ENCODE assay signal across 8 mouse cellular contexts in the genomic region with DNA sequence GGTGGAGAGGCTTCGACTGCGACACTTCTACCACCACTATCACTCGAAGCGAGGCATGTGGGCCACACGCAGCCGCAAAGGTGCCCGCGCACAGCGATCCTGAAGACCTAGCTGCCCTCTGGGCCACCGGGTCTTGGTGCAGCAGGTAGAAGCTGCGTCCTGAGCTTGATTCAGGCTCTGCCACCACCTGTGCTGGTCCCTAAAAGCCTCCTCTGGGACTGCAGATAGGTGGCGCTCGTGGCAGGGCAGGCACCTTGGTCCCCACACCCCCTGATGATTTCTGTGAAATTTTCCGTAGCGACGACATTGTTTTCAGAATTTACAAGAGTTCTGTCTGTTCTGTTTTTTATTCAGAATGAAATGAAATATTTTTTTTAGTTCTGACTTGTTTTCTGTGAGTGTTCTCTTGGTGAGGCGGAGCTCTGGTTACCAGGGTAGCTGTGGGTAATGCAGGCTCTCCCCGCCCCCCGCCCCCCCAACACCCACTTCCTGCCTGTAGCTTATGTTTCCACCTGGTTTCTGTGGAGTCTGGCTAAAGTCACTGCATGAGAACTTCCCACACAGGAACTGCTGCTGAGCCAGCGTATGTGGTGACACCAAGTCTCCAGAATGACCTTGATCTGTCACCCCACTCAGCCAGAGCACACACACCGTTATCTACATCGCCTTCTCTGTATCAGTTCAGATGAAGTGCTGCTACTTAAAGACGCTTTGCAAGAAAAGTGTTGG. TPM values are rescaled to one million over a fixed set of nuclear protein-coding genes. Genes with fewer than 3 reads are reported as not detected.
DNase-seq lines count a peak whose midpoint lies in the region; ATAC-seq and TF ChIP-seq lines count a peak whose summit lies in the region.

No protein-coding gene starts in this region.

- H3K9ac ChIP-seq in intestine, embryonic 16.5 days (ENCODE audit: low read depth, low read length) = no peak overlapping the region
- no peak overlapping the region for H3K9ac ChIP-seq in intestine, embryonic 15.5 days

- peak; percentile 26; the same call in 1 of the 2 replicates for ATAC-seq in intestine, embryonic 16.5 days
- no peak for ATAC-seq in intestine, embryonic 15.5 days

- TF ChIP-seq POLR2A in embryonic fibroblast, embryonic 13.5 days (IDR thresholded peaks at IDR 0.05; ENCODE audit: low read depth, low read length) = no peak
- TF ChIP-seq POLR2A in lung, adult 2 months (IDR thresholded peaks at IDR 0.05; ENCODE audit: borderline replicate concordance, extremely low read depth, low read depth, low read length) = no peak

- no peaks in the 10 kb centered on the region for H3K9me3 ChIP-seq in intestine, embryonic 16.5 days (ENCODE audit: control insufficient read depth, low read length)
- no peaks in the 10 kb centered on the region for H3K9me3 ChIP-seq in intestine, embryonic 15.5 days
- no peaks in the 10 kb centered on the region for H3K9me3 ChIP-seq in E14TG2a.4 (ENCODE audit: low read length)
- H3K9me3 ChIP-seq in midbrain, embryonic 10.5 days (replicated peaks) = no peaks in the 10 kb centered on the region

- WGBS in intestine, embryonic 16.5 days = 28% methylated on average over 23 of the region's 23 CpGs
- WGBS in intestine, embryonic 15.5 days = 34% methylated on average over 23 of the region's 23 CpGs
- WGBS in lung, adult 2 months = 16% methylated on average over 23 of the region's 23 CpGs
- WGBS in midbrain, embryonic 10.5 days = 33% methylated on average over 23 of the region's 23 CpGs

- H3K27me3 ChIP-seq in intestine, embryonic 16.5 days (replicated peaks; ENCODE audit: control insufficient read depth, insufficient read depth, low read length) = peaks cover 12% of the 10 kb centered on the region
- H3K27me3 ChIP-seq in intestine, embryonic 15.5 days (replicated peaks) = peaks cover 15% of the 10 kb centered on the region
- peaks cover 17% of the 10 kb centered on the region for H3K27me3 ChIP-seq in E14TG2a.4 (ENCODE audit: insufficient read depth, low read length)
- peaks cover 41% of the 10 kb centered on the region for H3K27me3 ChIP-seq in midbrain, embryonic 10.5 days (ENCODE audit: low read depth, poor library complexity, severe bottlenecking)

- H3K36me3 ChIP-seq in intestine, embryonic 16.5 days (ENCODE audit: control insufficient read depth, insufficient read depth, low read length) = no peaks in the 10 kb centered on the region
- H3K36me3 ChIP-seq in intestine, embryonic 15.5 days = 0 out of 2 replicates have a peak, but pooled peaks cover 2% of the 10 kb centered on the region
- peaks cover 23% of the 10 kb centered on the region for H3K36me3 ChIP-seq in E14TG2a.4 (ENCODE audit: insufficient read depth, low read length)
- H3K36me3 ChIP-seq in midbrain, embryonic 10.5 days = peaks cover 17% of the 10 kb centered on the region

- no peak overlapping the region for H3K27ac ChIP-seq in intestine, embryonic 16.5 days (ENCODE audit: low read length)
- H3K27ac ChIP-seq in intestine, embryonic 15.5 days = no peak overlapping the region
- no peak overlapping the region for H3K27ac ChIP-seq in embryonic fibroblast, embryonic 13.5 days (ENCODE audit: insufficient read depth, low read length)
- no peak overlapping the region for H3K27ac ChIP-seq in midbrain, embryonic 10.5 days (replicated peaks)

- H3K4me1 ChIP-seq in intestine, embryonic 16.5 days (ENCODE audit: control insufficient read depth, insufficient read depth, low read length) = peaks cover 8% of the 10 kb centered on the region
- H3K4me1 ChIP-seq in intestine, embryonic 15.5 days (replicated peaks) = peaks cover 13% of the 10 kb centered on the region
- peaks cover 61% of the 10 kb centered on the region for H3K4me1 ChIP-seq in E14TG2a.4 (replicated peaks; ENCODE audit: low read depth, low read length)
- H3K4me1 ChIP-seq in embryonic fibroblast, embryonic 13.5 days (ENCODE audit: control insufficient read depth, insufficient read depth, low read length) = no peaks in the 10 kb centered on the region
- H3K4me1 ChIP-seq in lung, adult 2 months (ENCODE audit: control insufficient read depth, insufficient read depth, low read length) = no peaks in the 10 kb centered on the region
- H3K4me1 ChIP-seq in midbrain, embryonic 10.5 days = peaks cover 21% of the 10 kb centered on the region

- H3K4me2 ChIP-seq in intestine, embryonic 16.5 days (ENCODE audit: low read depth, low read length) = no peak overlapping the region
- no peak overlapping the region for H3K4me2 ChIP-seq in intestine, embryonic 15.5 days (replicated peaks)

- no peak for DNase-seq in lung, adult 2 months
- DNase-seq in thymus, postnatal 10 days (ENCODE audit: low spot score in 2 of 2) = peak; percentile 65 to 77
- DNase-seq in cerebellum, adult 8-10 months = no peak
- no peak for DNase-seq in midbrain, embryonic 10.5 days (ENCODE audit: low spot score)

- H3K4me3 ChIP-seq in intestine, embryonic 16.5 days (ENCODE audit: low read length) = no peak overlapping the region
- no peak overlapping the region for H3K4me3 ChIP-seq in intestine, embryonic 15.5 days (replicated peaks)
- H3K4me3 ChIP-seq in E14TG2a.4 (replicated peaks; ENCODE audit: low read length) = peak overlapping the region; percentile 57; the same call in 1 of the 2 replicates
- no peak overlapping the region for H3K4me3 ChIP-seq in embryonic fibroblast, embryonic 13.5 days (ENCODE audit: insufficient read depth, low read length)
- H3K4me3 ChIP-seq in lung, adult 2 months (replicated peaks; ENCODE audit: extremely low read depth, low read depth, low read length) = no peak overlapping the region
- no peak overlapping the region for H3K4me3 ChIP-seq in midbrain, embryonic 10.5 days

- TF ChIP-seq CTCF in E14TG2a.4 (conservative IDR thresholded peaks at IDR 0.05; ENCODE audit: low read length) = peak; percentile 66
- peak; percentile 61; the same call in 1 of the 2 replicates for TF ChIP-seq CTCF in embryonic fibroblast, embryonic 13.5 days (IDR thresholded peaks at IDR 0.05; ENCODE audit: borderline replicate concordance, insufficient read depth, low read length)
- TF ChIP-seq CTCF in lung, adult 2 months (IDR thresholded peaks at IDR 0.05; ENCODE audit: insufficient read depth, low read length) = peak; percentile 74

RNA-seq across cellular contexts. Expression of a gene that starts 5.8 kb away (rescaled TPM):
- polyA plus RNA-seq in intestine, embryonic 16.5 days (2015; fragmentation: Nextera tagmentation; extraction: Ambion mirVana) = 31.3 and 32.4 TPM in 2 replicates
- 24.6 and 26.1 TPM in 2 replicates for polyA plus RNA-seq in intestine, embryonic 15.5 days (2015; fragmentation: Nextera tagmentation; extraction: Ambion mirVana)
- polyA plus RNA-seq in embryonic fibroblast, embryonic 13.5 days (2011; ENCODE audit: insufficient read length, low read depth, missing spikeins) = not detected in 2 replicates
- 23.8 and 47.7 TPM in 2 replicates for polyA plus RNA-seq in lung, adult 2 months (2012; rRNA removed)
- 1.8 and 2.0 TPM in 2 replicates for polyA plus RNA-seq in midbrain, embryonic 10.5 days (2016; fragmentation: Nextera tagmentation; extraction: Ambion mirVana)

RNA-seq across cellular contexts. Expression of a gene that starts 11.3 kb away (rescaled TPM):
- 7.2 and 7.3 TPM in 2 replicates for polyA plus RNA-seq in intestine, embryonic 16.5 days (2015; fragmentation: Nextera tagmentation; extraction: Ambion mirVana)
- polyA plus RNA-seq in intestine, embryonic 15.5 days (2015; fragmentation: Nextera tagmentation; extraction: Ambion mirVana) = 7.9 and 10.7 TPM in 2 replicates
- 0.53 and 1.6 TPM in 2 replicates for polyA plus RNA-seq in embryonic fibroblast, embryonic 13.5 days (2011; ENCODE audit: insufficient read length, low read depth, missing spikeins)
- polyA plus RNA-seq in lung, adult 2 months (2012; rRNA removed) = 0.33 and 0.36 TPM in 2 replicates
- 26.8 and 29.4 TPM in 2 replicates for polyA plus RNA-seq in midbrain, embryonic 10.5 days (2016; fragmentation: Nextera tagmentation; extraction: Ambion mirVana)

RNA-seq across cellular contexts. Expression of a gene that starts 28.2 kb away (rescaled TPM):
- 29.4 and 32.8 TPM in 2 replicates for polyA plus RNA-seq in intestine, embryonic 16.5 days (2015; fragmentation: Nextera tagmentation; extraction: Ambion mirVana)
- polyA plus RNA-seq in intestine, embryonic 15.5 days (2015; fragmentation: Nextera tagmentation; extraction: Ambion mirVana) = 17.8 and 20.5 TPM in 2 replicates
- not detected in 2 replicates for polyA plus RNA-seq in embryonic fibroblast, embryonic 13.5 days (2011; ENCODE audit: insufficient read length, low read depth, missing spikeins)
- 40.5 and 40.6 TPM in 2 replicates for polyA plus RNA-seq in lung, adult 2 months (2012; rRNA removed)
- polyA plus RNA-seq in midbrain, embryonic 10.5 days (2016; fragmentation: Nextera tagmentation; extraction: Ambion mirVana) = 2.3 and 2.5 TPM in 2 replicates

RNA-seq across cellular contexts. Expression of a gene that starts 43.2 kb away (rescaled TPM):
- not detected in 2 replicates for polyA plus RNA-seq in intestine, embryonic 16.5 days (2015; fragmentation: Nextera tagmentation; extraction: Ambion mirVana)
- polyA plus RNA-seq in intestine, embryonic 15.5 days (2015; fragmentation: Nextera tagmentation; extraction: Ambion mirVana) = not detected in 2 replicates
- not detected in 2 replicates for polyA plus RNA-seq in embryonic fibroblast, embryonic 13.5 days (2011; ENCODE audit: insufficient read length, low read depth, missing spikeins)
- not detected in 2 replicates for polyA plus RNA-seq in lung, adult 2 months (2012; rRNA removed)
- polyA plus RNA-seq in midbrain, embryonic 10.5 days (2016; fragmentation: Nextera tagmentation; extraction: Ambion mirVana) = not detected in 2 replicates

RNA-seq across cellular contexts. Expression of a gene that starts 45.4 kb away (rescaled TPM):
- polyA plus RNA-seq in intestine, embryonic 16.5 days (2015; fragmentation: Nextera tagmentation; extraction: Ambion mirVana) = 43.6 and 50.1 TPM in 2 replicates
- polyA plus RNA-seq in intestine, embryonic 15.5 days (2015; fragmentation: Nextera tagmentation; extraction: Ambion mirVana) = 29.5 and 35.3 TPM in 2 replicates
- not detected in 2 replicates for polyA plus RNA-seq in embryonic fibroblast, embryonic 13.5 days (2011; ENCODE audit: insufficient read length, low read depth, missing spikeins)
- 2.8 and 10.7 TPM in 2 replicates for polyA plus RNA-seq in lung, adult 2 months (2012; rRNA removed)
- polyA plus RNA-seq in midbrain, embryonic 10.5 days (2016; fragmentation: Nextera tagmentation; extraction: Ambion mirVana) = 0.07 and 0.16 TPM in 2 replicates

Comparison
In these comparisons a context has a peak if more than half of its experiments do, and no peak if none do; other contexts are left out.
1. DNase-seq: peak in thymus, postnatal 10 days (2 of 2); none in lung, adult 2 months (single experiment), cerebellum, adult 8-10 months (single experiment) and midbrain, embryonic 10.5 days (single experiment).
2. Peak in every context shown above with its lines, with median percentiles within 50 percentile points of each other: CTCF ChIP-seq.